Mouse (Mus musculus) myocyte (in vitro differentiated cells): Measurements from ENCODE around the gene Rnf152.

ENCODE experiments used
- E2F4 ChIP-seq: IDR thresholded peaks from one replicate; pipeline ENCODE4 v1.6.1; 2011; ENCODE audit warnings: mild to moderate bottlenecking, control low read depth, moderate library complexity; ENCODE audit not compliant: insufficient read depth
- MAX ChIP-seq: IDR thresholded peaks from one replicate; pipeline ENCODE4 v1.6.1; 2011; ENCODE audit warnings: low read depth, mild to moderate bottlenecking, control low read depth
- MYOD1 ChIP-seq, 3 experiments: IDR thresholded peaks; one replicate each; pipeline ENCODE4 v1.6.1; 2011; ENCODE audit warnings: control low read depth in 2 of 3, low read depth in 2 of 3, mild to moderate bottlenecking in 2 of 3, moderate library complexity in 1 of 3; ENCODE audit not compliant: insufficient read length in 2 of 3, control insufficient read depth in 1 of 3
- MYOG ChIP-seq, 3 experiments: IDR thresholded peaks; one replicate each; pipeline ENCODE4 v1.6.1; 2011; ENCODE audit warnings: control low read depth in 2 of 3, low read depth in 2 of 3, mild to moderate bottlenecking in 2 of 3; ENCODE audit not compliant: insufficient read length in 2 of 3, control insufficient read depth in 1 of 3, insufficient read depth in 1 of 3
- POLR2A ChIP-seq: IDR thresholded peaks from one replicate; pipeline ENCODE4 v1.6.1; 2011; ENCODE audit warnings: low read depth, mild to moderate bottlenecking, control low read depth, moderate library complexity; ENCODE audit not compliant: insufficient read length
- POLR2AphosphoS2 ChIP-seq: IDR thresholded peaks from one replicate; pipeline ENCODE4 v1.6.1; 2011; ENCODE audit warnings: low read depth, control low read depth; ENCODE audit not compliant: insufficient read length
- SRF ChIP-seq: IDR thresholded peaks from one replicate; pipeline ENCODE4 v1.6.1; 2011; ENCODE audit warnings: low read depth; ENCODE audit not compliant: control insufficient read depth, insufficient read length
- TCF12 ChIP-seq: IDR thresholded peaks from one replicate; pipeline ENCODE4 v1.6.1; 2011; ENCODE audit warnings: mild to moderate bottlenecking, control low read depth; ENCODE audit not compliant: poor library complexity, insufficient read depth, severe bottlenecking
- TCF3 ChIP-seq: IDR thresholded peaks from one replicate; pipeline ENCODE4 v1.6.1; 2011; ENCODE audit warnings: low read depth, control low read depth; ENCODE audit not compliant: insufficient read length
- USF1 ChIP-seq: IDR thresholded peaks from one replicate; pipeline ENCODE4 v1.6.1; 2011; ENCODE audit warnings: low read depth, mild to moderate bottlenecking, control low read depth, moderate library complexity

GRCm38 (mm10) chr1:105285001-105285400, 71.5 kb downstream of the Rnf152 start:
- TF ChIP-seq TCF12, result no peak
- no peak for TF ChIP-seq MAX
- TF ChIP-seq MYOD1 (IDR thresholded peaks at IDR 0.05; ENCODE audit: control insufficient read depth in 1 of 3, insufficient read length in 2 of 3, low read depth in 2 of 3), result no peak
- TF ChIP-seq POLR2A, result no peak
- TF ChIP-seq MYOG (IDR thresholded peaks at IDR 0.05; ENCODE audit: control insufficient read depth in 1 of 3, insufficient read depth in 1 of 3, insufficient read length in 2 of 3, low read depth in 2 of 3), result no peak
- TF ChIP-seq USF1, result no peak
- TF ChIP-seq POLR2AphosphoS2, result no peak
- no peak for TF ChIP-seq SRF
- TF ChIP-seq E2F4, result no peak
- no peak for TF ChIP-seq TCF3
